Mouse (Mus musculus): ENCODE measurements at regions not wholly inside any gene's neighbourhood (a gene's known extent, or its start where the extent isn't known, plus 50 kb on each side); places are given as distances from the start of the nearest gene placed in this dataset.

GRCm38 (mm10) chr5:46182157-46182556, 324.7 kb upstream of the Lcorl start:
- no peak for TF ChIP-seq POLR2AphosphoS2 (IDR thresholded peaks at IDR 0.05; ENCODE audit: insufficient read length, low read depth)
- no peak for TF ChIP-seq POLR2A (IDR thresholded peaks at IDR 0.05; ENCODE audit: insufficient read length, low read depth)
- TF ChIP-seq CEBPB (IDR thresholded peaks at IDR 0.05; ENCODE audit: insufficient read depth, poor library complexity, severe bottlenecking), result no peak

Measured in myocyte (in vitro differentiated cells).